Mouse (Mus musculus) brain, embryonic 14.5 days (tissue): Measurements from ENCODE around the gene Sp100.

Source experiments
- CTCF ChIP-seq: fragments of 200-500 bp; IDR thresholded peaks from 2 replicates; pipeline ENCODE4 v1.5.1; 2012; ENCODE audit warnings: inconsistent platforms, mild to moderate bottlenecking, moderate library complexity, borderline replicate concordance; ENCODE audit not compliant: insufficient read depth, insufficient read length; ENCODE audit errors: extremely low read depth
- POLR2A ChIP-seq: fragments of 200-500 bp; IDR thresholded peaks from 2 replicates; pipeline ENCODE4 v1.6.1; 2012; ENCODE audit warnings: mild to moderate bottlenecking, inconsistent platforms, borderline replicate concordance; ENCODE audit not compliant: poor library complexity, insufficient read depth, insufficient read length, severe bottlenecking; ENCODE audit errors: extremely low read depth

DNA sequence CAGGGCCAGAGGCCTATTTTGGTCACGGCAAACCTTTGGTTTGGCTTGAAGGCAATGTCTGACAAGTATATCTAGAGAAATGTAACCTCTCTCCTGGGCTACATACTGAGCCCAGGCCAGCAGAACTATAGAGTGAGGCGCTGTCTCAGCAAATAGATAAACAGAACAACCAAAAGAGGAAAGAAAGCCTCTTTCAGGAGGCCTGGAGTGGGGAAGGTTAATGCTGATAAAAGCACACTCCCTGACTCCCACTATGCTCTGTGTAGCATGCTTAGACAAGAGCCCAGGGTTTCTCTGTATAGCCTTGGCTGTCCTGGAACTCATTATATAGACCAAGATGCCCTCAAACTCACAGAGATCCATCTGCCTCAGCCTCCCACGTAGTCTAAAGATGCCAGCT is 43.5 kb downstream of the Sp100 start:
- TF ChIP-seq POLR2A (no peak), CTCF (no peak)
